Mouse (Mus musculus) lung, postnatal 0 days (tissue): ENCODE measurements around the gene Pik3ca.

Source experiments
- CTCF ChIP-seq: IDR thresholded peaks from 2 replicates; pipeline ENCODE4 v1.5.1; 2016; ENCODE audit warnings: antibody characterized with exemption, mild to moderate bottlenecking
- EP300 ChIP-seq: IDR thresholded peaks from 2 replicates; pipeline ENCODE4 v1.6.1; 2016; ENCODE audit warnings: antibody characterized with exemption, mild to moderate bottlenecking, control low read depth

GRCm38 (mm10) chr3:32364195-32364594 lies 33.3 kb upstream of the Pik3ca start:
- no peak for TF ChIP-seq CTCF
- no peak for TF ChIP-seq EP300
